Mouse (Mus musculus) cerebellum, adult 2 months (tissue): Measurements from ENCODE around the gene Axl.

ENCODE experiments used
- CTCF ChIP-seq: fragments of 200-500 bp; IDR thresholded peaks from 2 replicates; pipeline ENCODE4 v1.5.1; 2011; ENCODE audit warnings: low read depth, mild to moderate bottlenecking, control low read depth, low read length, moderate library complexity, borderline replicate concordance; ENCODE audit not compliant: insufficient read depth
- POLR2A ChIP-seq: fragments of 200-500 bp; IDR thresholded peaks from 2 replicates; pipeline ENCODE4 v1.6.1; 2011; ENCODE audit warnings: low read length, control low read depth, borderline replicate concordance; ENCODE audit not compliant: insufficient read depth

- peak; percentile 30; the same call in 1 of the 2 replicates for TF ChIP-seq POLR2A
- TF ChIP-seq CTCF = no peak; the same call in 1 of the 2 replicates
Measured at GRCm38 (mm10) chr7:25754738-25755467, 33.6 kb downstream of the Axl start, which contains the start of gene Hnrnpul1.
